Mouse (Mus musculus): Measurements from ENCODE around the gene Tmem135. TPM values are rescaled to one million over a fixed set of nuclear protein-coding genes. Genes with fewer than 3 reads are reported as not detected.

Tmem135 gene
- polyA plus RNA-seq, 1 experiment from 2014 or later, result 21.0 TPM

DNA sequence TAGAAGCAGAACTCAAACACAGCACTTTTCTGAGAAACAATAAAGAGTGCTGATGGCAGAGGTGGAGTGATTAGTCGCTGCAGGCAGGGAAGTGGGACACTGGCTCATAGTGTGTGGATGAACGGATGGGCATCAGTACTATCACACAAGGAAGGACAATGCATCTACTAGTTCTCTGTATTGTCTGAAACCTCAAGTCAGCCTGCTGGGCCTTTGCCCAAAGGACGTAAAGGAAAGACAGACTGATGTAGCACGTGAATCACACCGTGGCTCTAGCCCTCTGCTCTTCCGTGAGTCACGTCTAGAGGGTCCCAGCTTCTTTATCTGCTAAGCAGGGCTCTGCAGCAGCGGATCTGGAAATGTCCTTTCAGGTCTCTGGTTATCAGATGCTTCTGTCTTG, 7.6 kb downstream of the Tmem135 start:
- no peak overlapping the region for H3K4me3 ChIP-seq (ENCODE audit: low read depth, low read length)
- no peaks in the 10 kb centered on the region for H3K4me1 ChIP-seq (replicated peaks; ENCODE audit: control insufficient read depth, insufficient read depth)
- H3K9me3 ChIP-seq (ENCODE audit: control insufficient read depth, low read length), result no peaks in the 10 kb centered on the region
- WGBS, result 80% methylated on average over 8 of the region's 8 CpGs
- H3K27me3 ChIP-seq (ENCODE audit: control insufficient read depth, insufficient read depth, low read length), result no peaks in the 10 kb centered on the region
- no peak overlapping the region for H3K9ac ChIP-seq (ENCODE audit: low read length)
- H3K27ac ChIP-seq (replicated peaks), result no peak overlapping the region
- DNase-seq (ENCODE audit: low spot score) (no peak), ATAC-seq (ENCODE audit: low FRiP score, low TSS enrichment) (no peak)
- TF ChIP-seq CTCF (IDR thresholded peaks at IDR 0.05; ENCODE audit: low read depth) (no peak), EP300 (optimal IDR thresholded peaks at IDR 0.05) (no peak)
- no peak overlapping the region for H3K4me2 ChIP-seq (replicated peaks; ENCODE audit: low read depth)
- H3K36me3 ChIP-seq (ENCODE audit: control insufficient read depth, insufficient read depth, low read length), result no peaks in the 10 kb centered on the region

DNA sequence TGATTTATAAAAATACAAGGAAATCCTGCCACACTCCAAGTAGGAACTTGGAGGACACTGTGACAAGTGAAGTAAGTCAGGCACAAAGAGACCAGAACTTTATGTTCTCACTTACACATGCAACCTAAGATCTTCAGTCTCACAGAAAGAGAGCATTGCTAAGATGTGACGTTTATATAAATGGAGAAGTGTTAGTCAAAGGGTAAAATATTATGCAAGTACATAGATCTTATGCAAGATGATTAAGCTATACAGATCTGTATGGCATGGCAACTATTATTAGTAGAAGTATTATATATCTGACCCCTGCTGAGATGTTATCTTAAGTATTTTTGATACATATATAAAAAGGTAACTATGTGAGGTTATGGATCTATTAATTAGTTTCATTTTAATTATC, 8.6 kb downstream of the Tmem135 start:
- no peak overlapping the region for H3K9ac ChIP-seq (ENCODE audit: low read length)
- no peak for TF ChIP-seq EP300 (optimal IDR thresholded peaks at IDR 0.05)
- no peak for TF ChIP-seq CTCF (IDR thresholded peaks at IDR 0.05; ENCODE audit: low read depth)
- H3K4me2 ChIP-seq (replicated peaks; ENCODE audit: low read depth), result no peak overlapping the region
- no peak overlapping the region for H3K27ac ChIP-seq (replicated peaks)
- H3K9me3 ChIP-seq (ENCODE audit: control insufficient read depth, low read length), result no peaks in the 10 kb centered on the region
- no peaks in the 10 kb centered on the region for H3K36me3 ChIP-seq (ENCODE audit: control insufficient read depth, insufficient read depth, low read length)
- WGBS, result 78% methylated on average over 1 of the region's 1 CpGs
- no peaks in the 10 kb centered on the region; the same call in 1 of the 2 replicates for H3K4me1 ChIP-seq (replicated peaks; ENCODE audit: control insufficient read depth, insufficient read depth)
- DNase-seq (ENCODE audit: low spot score), result no peak
- H3K27me3 ChIP-seq (ENCODE audit: control insufficient read depth, insufficient read depth, low read length), result no peaks in the 10 kb centered on the region
- ATAC-seq (ENCODE audit: low FRiP score, low TSS enrichment), result no peak
- H3K4me3 ChIP-seq (ENCODE audit: low read depth, low read length), result no peak overlapping the region

- TF ChIP-seq CTCF (IDR thresholded peaks at IDR 0.05; ENCODE audit: low read depth) (peak; percentile 60), EP300 (optimal IDR thresholded peaks at IDR 0.05) (no peak)
- no peaks in the 10 kb centered on the region; the same call in 1 of the 2 replicates for H3K4me1 ChIP-seq (replicated peaks; ENCODE audit: control insufficient read depth, insufficient read depth)
- DNase-seq (ENCODE audit: low spot score) (no peak), ATAC-seq (ENCODE audit: low FRiP score, low TSS enrichment) (no peak)
- no peaks in the 10 kb centered on the region for H3K9me3 ChIP-seq (ENCODE audit: control insufficient read depth, low read length)
- no peak overlapping the region for H3K9ac ChIP-seq (ENCODE audit: low read length)
- no peaks in the 10 kb centered on the region for H3K36me3 ChIP-seq (ENCODE audit: control insufficient read depth, insufficient read depth, low read length)
- no peaks in the 10 kb centered on the region for H3K27me3 ChIP-seq (ENCODE audit: control insufficient read depth, insufficient read depth, low read length)
- H3K27ac ChIP-seq (replicated peaks), result no peak overlapping the region
- WGBS, result 92% methylated on average over 1 of the region's 1 CpGs
- no peak overlapping the region for H3K4me3 ChIP-seq (ENCODE audit: low read depth, low read length)
- no peak overlapping the region for H3K4me2 ChIP-seq (replicated peaks; ENCODE audit: low read depth)
Observed at GRCm38 (mm10) chr7:89392825-89393224, 11.2 kb downstream of the Tmem135 start.

DNA sequence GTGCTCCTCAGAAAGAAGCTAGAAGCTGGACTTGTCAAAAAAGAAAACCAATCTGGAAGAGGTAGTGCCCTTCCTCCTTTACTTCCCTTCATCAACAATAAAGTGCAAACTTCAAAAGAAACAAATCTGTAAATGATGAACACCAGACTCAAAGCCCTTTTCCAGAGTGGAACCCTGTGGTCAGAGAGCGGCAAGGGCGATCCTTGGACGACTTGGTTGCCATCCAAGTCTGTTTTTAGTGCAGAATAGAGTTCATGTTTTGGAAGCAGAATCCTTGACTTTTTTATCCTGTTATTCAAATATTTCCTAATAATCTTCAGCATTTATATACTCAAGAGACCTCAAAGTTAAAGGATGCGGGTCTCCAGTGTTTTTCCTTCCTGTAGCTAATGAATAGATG, 11.6 kb downstream of the Tmem135 start:
- ATAC-seq (ENCODE audit: low FRiP score, low TSS enrichment) (no peak), DNase-seq (ENCODE audit: low spot score) (no peak)

DNA sequence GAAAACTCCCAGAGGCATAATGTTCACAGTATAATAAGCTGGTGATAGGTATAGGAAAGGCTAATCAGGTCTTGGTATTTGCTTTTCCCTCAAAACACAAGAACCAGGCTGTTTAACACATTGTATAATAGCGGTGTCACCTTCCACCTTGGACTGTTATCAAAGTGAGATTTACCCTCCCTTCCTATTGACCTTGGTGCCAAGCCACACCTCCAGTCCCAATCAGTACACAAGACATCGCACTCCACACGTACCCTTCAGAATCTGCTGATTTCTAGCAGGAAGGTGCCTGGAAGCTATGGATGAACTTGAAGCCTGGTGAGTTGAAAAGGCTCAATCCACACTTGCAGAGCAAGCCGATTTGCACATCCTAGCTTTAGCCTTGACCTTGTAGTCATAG, 12.2 kb downstream of the Tmem135 start:
- TF ChIP-seq CTCF (IDR thresholded peaks at IDR 0.05; ENCODE audit: low read depth), result no peak
- TF ChIP-seq EP300 (optimal IDR thresholded peaks at IDR 0.05), result no peak
- peak; percentile 78 for ATAC-seq (ENCODE audit: low FRiP score, low TSS enrichment)

More for the DNA sequence above, 11.6 kb downstream of the Tmem135 start:
- Histone ChIP-seq H3K27ac (replicated peaks) (no peak overlapping the region), H3K9me3 (ENCODE audit: control insufficient read depth, low read length) (no peaks in the 10 kb centered on the region), H3K4me3 (ENCODE audit: low read depth, low read length) (no peak overlapping the region), H3K4me2 (replicated peaks; ENCODE audit: low read depth) (no peak overlapping the region), H3K27me3 (ENCODE audit: control insufficient read depth, insufficient read depth, low read length) (no peaks in the 10 kb centered on the region), H3K4me1 (replicated peaks; ENCODE audit: control insufficient read depth, insufficient read depth) (no peaks in the 10 kb centered on the region; the same call in 1 of the 2 replicates), H3K36me3 (ENCODE audit: control insufficient read depth, insufficient read depth, low read length) (no peaks in the 10 kb centered on the region), H3K9ac (ENCODE audit: low read length) (no peak overlapping the region)
- TF ChIP-seq CTCF (IDR thresholded peaks at IDR 0.05; ENCODE audit: low read depth) (no peak), EP300 (optimal IDR thresholded peaks at IDR 0.05) (no peak)
- WGBS, result 72% methylated on average over 4 of the region's 4 CpGs

DNA sequence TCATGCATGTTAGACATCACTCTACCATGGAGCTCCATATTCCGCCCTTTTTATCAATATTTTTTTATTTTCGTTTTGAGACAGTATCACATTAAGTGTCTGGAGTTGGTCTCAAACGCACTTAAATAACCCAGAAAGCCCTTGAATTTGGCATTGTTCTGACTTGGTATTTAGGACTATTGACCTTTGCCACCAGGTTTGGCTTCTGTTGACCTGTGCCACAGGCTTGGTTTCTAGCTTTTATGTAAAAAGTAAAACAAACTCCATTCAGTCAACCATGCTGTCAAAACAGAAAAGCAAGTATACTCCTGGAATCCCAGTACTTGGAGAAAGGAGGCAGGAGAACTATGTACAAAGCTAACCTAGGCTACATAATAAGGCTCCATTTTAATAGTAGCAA, 12.7 kb downstream of the Tmem135 start:
- 77% methylated on average over 3 of the region's 3 CpGs for WGBS
- H3K27ac ChIP-seq (replicated peaks), result peak overlapping the region; percentile 5; the same call in 1 of the 2 replicates

More for the DNA sequence above, 12.2 kb downstream of the Tmem135 start:
- no peaks in the 10 kb centered on the region for H3K36me3 ChIP-seq (ENCODE audit: control insufficient read depth, insufficient read depth, low read length)
- 58% methylated on average over 4 of the region's 4 CpGs for WGBS
- no peaks in the 10 kb centered on the region for H3K9me3 ChIP-seq (ENCODE audit: control insufficient read depth, low read length)
- no peak overlapping the region for H3K9ac ChIP-seq (ENCODE audit: low read length)
- H3K4me3 ChIP-seq (ENCODE audit: low read depth, low read length), result no peak overlapping the region
- no peak overlapping the region for H3K4me2 ChIP-seq (replicated peaks; ENCODE audit: low read depth)
- H3K4me1 ChIP-seq (replicated peaks; ENCODE audit: control insufficient read depth, insufficient read depth), result no peaks in the 10 kb centered on the region; the same call in 1 of the 2 replicates
- DNase-seq (ENCODE audit: low spot score), result peak; percentile 52
- H3K27me3 ChIP-seq (ENCODE audit: control insufficient read depth, insufficient read depth, low read length), result no peaks in the 10 kb centered on the region
- H3K27ac ChIP-seq (replicated peaks), result no peak overlapping the region

More for the DNA sequence above, 12.7 kb downstream of the Tmem135 start:
- TF ChIP-seq CTCF (IDR thresholded peaks at IDR 0.05; ENCODE audit: low read depth), result no peak
- TF ChIP-seq EP300 (optimal IDR thresholded peaks at IDR 0.05), result no peak
- H3K4me3 ChIP-seq (ENCODE audit: low read depth, low read length), result no peak overlapping the region
- H3K27me3 ChIP-seq (ENCODE audit: control insufficient read depth, insufficient read depth, low read length), result no peaks in the 10 kb centered on the region
- H3K36me3 ChIP-seq (ENCODE audit: control insufficient read depth, insufficient read depth, low read length), result no peaks in the 10 kb centered on the region
- ATAC-seq (ENCODE audit: low FRiP score, low TSS enrichment) (no peak), DNase-seq (ENCODE audit: low spot score) (no peak)
- no peak overlapping the region for H3K4me2 ChIP-seq (replicated peaks; ENCODE audit: low read depth)
- no peaks in the 10 kb centered on the region for H3K9me3 ChIP-seq (ENCODE audit: control insufficient read depth, low read length)
- no peak overlapping the region for H3K9ac ChIP-seq (ENCODE audit: low read length)
- H3K4me1 ChIP-seq (replicated peaks; ENCODE audit: control insufficient read depth, insufficient read depth), result no peaks in the 10 kb centered on the region; the same call in 1 of the 2 replicates

Measured in stomach, postnatal 0 days (tissue).